Mouse (Mus musculus): Measurements from ENCODE around the gene 1110032A03Rik.

1110032A03Rik gene

GRCm38 (mm10) chr9:50729600-50729999 is 45.7 kb downstream of the 1110032A03Rik start:
- no peak for DNase-seq

- peak; percentile 85 for DNase-seq
These were observed 47.2 kb downstream of the 1110032A03Rik start for GRCm38 (mm10) chr9:50727925-50728651.

- peak; percentile 60 to 75 for DNase-seq
These were observed 48.0 kb downstream of the 1110032A03Rik start for GRCm38 (mm10) chr9:50727171-50727924.

- peak; percentile 61 to 64 for DNase-seq
These were observed 49.3 kb downstream of the 1110032A03Rik start for GRCm38 (mm10) chr9:50725921-50726590.

GRCm38 (mm10) chr9:50724661-50725330 is 50.5 kb downstream of the 1110032A03Rik start:
- peak; percentile 44 to 45 for DNase-seq

GRCm38 (mm10) chr9:50724147-50724546 is 51.2 kb downstream of the 1110032A03Rik start:
- DNase-seq, result peak; percentile 28 to 49

- DNase-seq, result peak; percentile 95 to 96
These were observed 51.9 kb downstream of the 1110032A03Rik start for GRCm38 (mm10) chr9:50723406-50723805.

GRCm38 (mm10) chr9:50722451-50722911 is 52.8 kb downstream of the 1110032A03Rik start:
- peak; percentile 81 to 82 for DNase-seq

GRCm38 (mm10) chr9:50721061-50721460 is 54.3 kb downstream of the 1110032A03Rik start:
- DNase-seq, result no peak

GRCm38 (mm10) chr9:50718878-50719277 is 56.4 kb downstream of the 1110032A03Rik start:
- no peak for DNase-seq

- DNase-seq, result no peak
These were observed 61.1 kb downstream of the 1110032A03Rik start for GRCm38 (mm10) chr9:50714188-50714587.
